In the genomic region with DNA sequence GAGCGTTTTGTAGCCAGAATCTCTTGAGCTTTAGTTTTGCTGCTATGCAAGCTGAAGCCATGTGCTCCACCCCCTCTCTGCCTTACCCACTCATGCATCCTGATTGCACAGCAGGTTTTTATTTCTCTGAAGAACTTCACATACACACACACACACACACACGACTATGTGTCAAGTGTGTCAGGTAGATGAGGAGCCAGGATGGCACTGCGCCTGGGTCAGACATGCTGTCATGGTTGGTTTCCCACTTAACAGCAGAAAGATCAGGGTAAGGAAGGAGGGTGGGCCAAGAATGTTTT, we compare ENCODE assay signal across 8 mouse cellular contexts. TPM values are rescaled to one million over a fixed set of nuclear protein-coding genes. Genes with fewer than 3 reads are reported as not detected.
DNase-seq lines count a peak whose midpoint lies in the region; ATAC-seq and TF ChIP-seq lines count a peak whose summit lies in the region.

No protein-coding gene starts in this region.

- 0 out of 2 replicates have a peak, but pooled peaks have one; percentile 6 for ATAC-seq in frontal cortex, adult (ENCODE audit: low TSS enrichment)
- ATAC-seq in neural tube, embryonic 11.5 days (ENCODE audit: insufficient read depth, low FRiP score, low TSS enrichment), result no peak
- no peak for ATAC-seq in limb, embryonic 15.5 days (ENCODE audit: insufficient number of reproducible peaks, low FRiP score, low TSS enrichment, low read depth)
- ATAC-seq in stomach, postnatal 0 days (ENCODE audit: low FRiP score, low TSS enrichment), result no peak

- H3K36me3 ChIP-seq in neural tube, embryonic 11.5 days (ENCODE audit: control insufficient read depth, insufficient read depth, low read length), result no peaks in the 10 kb centered on the region
- no peaks in the 10 kb centered on the region for H3K36me3 ChIP-seq in limb, embryonic 15.5 days
- H3K36me3 ChIP-seq in stomach, postnatal 0 days (ENCODE audit: control insufficient read depth, insufficient read depth, low read length), result no peaks in the 10 kb centered on the region

- peaks cover 11% of the 10 kb centered on the region for H3K4me1 ChIP-seq in neural tube, embryonic 11.5 days (ENCODE audit: control insufficient read depth, insufficient read depth, low read length)
- peaks cover 22% of the 10 kb centered on the region for H3K4me1 ChIP-seq in limb, embryonic 15.5 days
- peaks cover 7% of the 10 kb centered on the region; the same call in 1 of the 2 replicates for H3K4me1 ChIP-seq in stomach, postnatal 0 days (replicated peaks; ENCODE audit: control insufficient read depth, insufficient read depth)

- no peak overlapping the region for H3K27ac ChIP-seq in neural tube, embryonic 11.5 days (ENCODE audit: low read depth, low read length)
- H3K27ac ChIP-seq in limb, embryonic 15.5 days, result no peak overlapping the region; the same call in 1 of the 2 replicates
- H3K27ac ChIP-seq in stomach, postnatal 0 days (replicated peaks), result no peak overlapping the region

- no peak overlapping the region; the same call in 1 of the 2 replicates for H3K9ac ChIP-seq in neural tube, embryonic 11.5 days (ENCODE audit: low read length)
- H3K9ac ChIP-seq in limb, embryonic 15.5 days, result no peak overlapping the region
- no peak overlapping the region for H3K9ac ChIP-seq in stomach, postnatal 0 days (ENCODE audit: low read length)

- TF ChIP-seq CTCF in stomach, postnatal 0 days (IDR thresholded peaks at IDR 0.05; ENCODE audit: low read depth), result no peak

- WGBS in neural tube, embryonic 11.5 days, result 24% methylated on average over 3 of the region's 3 CpGs
- 29% methylated on average over 3 of the region's 3 CpGs for WGBS in limb, embryonic 15.5 days
- WGBS in stomach, postnatal 0 days, result 32% methylated on average over 3 of the region's 3 CpGs

- H3K4me2 ChIP-seq in neural tube, embryonic 11.5 days (ENCODE audit: low read depth), result peak overlapping the region; percentile 60
- peak overlapping the region; percentile 99 for H3K4me2 ChIP-seq in limb, embryonic 15.5 days
- H3K4me2 ChIP-seq in stomach, postnatal 0 days (replicated peaks; ENCODE audit: low read depth), result peak overlapping the region; percentile 95

- TF ChIP-seq EP300 in stomach, postnatal 0 days (optimal IDR thresholded peaks at IDR 0.05), result no peak

- no peak for DNase-seq in frontal cortex, adult 2 months (ENCODE audit: extremely low spot score in 1 of 2, low spot score in 1 of 2)
- DNase-seq in neural tube, embryonic 11.5 days (ENCODE audit: low spot score), result no peak
- no peak for DNase-seq in neural tube, embryonic 10.5 days (ENCODE audit: extremely low spot score, low spot score)
- DNase-seq in stomach, postnatal 0 days (ENCODE audit: low spot score), result no peak
- DNase-seq in right cerebral cortex, postnatal 36 days (ENCODE audit: low spot score in 2 of 2), result no peak
- DNase-seq in frontal cortex, postnatal 25 days (ENCODE audit: low spot score in 2 of 2), result no peak

- H3K9me3 ChIP-seq in neural tube, embryonic 11.5 days (ENCODE audit: control insufficient read depth, low read length), result no peaks in the 10 kb centered on the region
- H3K9me3 ChIP-seq in limb, embryonic 15.5 days, result no peaks in the 10 kb centered on the region
- H3K9me3 ChIP-seq in stomach, postnatal 0 days (ENCODE audit: control insufficient read depth, low read length), result no peaks in the 10 kb centered on the region

- H3K4me3 ChIP-seq in neural tube, embryonic 11.5 days (ENCODE audit: low read depth, low read length), result peak overlapping the region; percentile 69
- peak overlapping the region; percentile 57 for H3K4me3 ChIP-seq in limb, embryonic 15.5 days
- peak overlapping the region; percentile 59; the same call in 1 of the 2 replicates for H3K4me3 ChIP-seq in stomach, postnatal 0 days (ENCODE audit: low read depth, low read length)

- H3K27me3 ChIP-seq in neural tube, embryonic 11.5 days (ENCODE audit: control insufficient read depth, insufficient read depth, low read length), result peaks cover 12% of the 10 kb centered on the region
- H3K27me3 ChIP-seq in limb, embryonic 15.5 days, result peaks cover 20% of the 10 kb centered on the region
- no peaks in the 10 kb centered on the region for H3K27me3 ChIP-seq in stomach, postnatal 0 days (ENCODE audit: control insufficient read depth, insufficient read depth, low read length)

RNA-seq across cellular contexts. Expression of a gene that starts 0.8 kb away (rescaled TPM):
- 28.1 and 29.5 TPM in 2 replicates for polyA plus RNA-seq in frontal cortex, adult 2 months (2012; rRNA removed)
- polyA plus RNA-seq in neural tube, embryonic 11.5 days (2014; fragmentation: Nextera tagmentation; extraction: Ambion mirVana), result 3.5 and 6.0 TPM in 2 replicates
- 3.9 and 4.4 TPM in 2 replicates for polyA plus RNA-seq in limb, embryonic 15.5 days (2015; fragmentation: Nextera tagmentation; extraction: Ambion mirVana)
- polyA plus RNA-seq in stomach, postnatal 0 days (2015; fragmentation: Nextera tagmentation; extraction: Ambion mirVana), result 2.9 and 3.6 TPM in 2 replicates

RNA-seq across cellular contexts. Expression of a gene that starts 0.8 kb away (rescaled TPM):
- polyA plus RNA-seq in frontal cortex, adult 2 months (2012; rRNA removed), result 5.8 and 5.9 TPM in 2 replicates
- polyA plus RNA-seq in neural tube, embryonic 11.5 days (2014; fragmentation: Nextera tagmentation; extraction: Ambion mirVana), result 3.1 and 3.4 TPM in 2 replicates
- 4.1 and 5.7 TPM in 2 replicates for polyA plus RNA-seq in limb, embryonic 15.5 days (2015; fragmentation: Nextera tagmentation; extraction: Ambion mirVana)
- polyA plus RNA-seq in stomach, postnatal 0 days (2015; fragmentation: Nextera tagmentation; extraction: Ambion mirVana), result 2.8 and 3.3 TPM in 2 replicates

RNA-seq across cellular contexts. Expression of a gene that starts 7.6 kb away (rescaled TPM):
- 0.74 and 0.92 TPM in 2 replicates for polyA plus RNA-seq in frontal cortex, adult 2 months (2012; rRNA removed)
- 0.09 and 0.14 TPM in 2 replicates for polyA plus RNA-seq in neural tube, embryonic 11.5 days (2014; fragmentation: Nextera tagmentation; extraction: Ambion mirVana)
- 0.06 and 0.08 TPM in 2 replicates for polyA plus RNA-seq in limb, embryonic 15.5 days (2015; fragmentation: Nextera tagmentation; extraction: Ambion mirVana)
- polyA plus RNA-seq in stomach, postnatal 0 days (2015; fragmentation: Nextera tagmentation; extraction: Ambion mirVana), result 0.02 TPM in 1 of 2 replicates, not detected in the other

RNA-seq across cellular contexts. Expression of a gene that starts 15.2 kb away (rescaled TPM):
- polyA plus RNA-seq in frontal cortex, adult 2 months (2012; rRNA removed), result 0.80 and 1.3 TPM in 2 replicates
- polyA plus RNA-seq in neural tube, embryonic 11.5 days (2014; fragmentation: Nextera tagmentation; extraction: Ambion mirVana), result 0.15 and 0.34 TPM in 2 replicates
- 0.35 and 0.44 TPM in 2 replicates for polyA plus RNA-seq in limb, embryonic 15.5 days (2015; fragmentation: Nextera tagmentation; extraction: Ambion mirVana)
- polyA plus RNA-seq in stomach, postnatal 0 days (2015; fragmentation: Nextera tagmentation; extraction: Ambion mirVana), result 0.38 and 0.39 TPM in 2 replicates
